Mouse (Mus musculus): ENCODE data around the gene Gdf11.

The Gdf11 gene

GRCm38 (mm10) chr10:128839434-128839833 is 52.1 kb downstream of the Gdf11 start:
- ChIA-PET CTCF (interaction anchor here in 1 of 4 experiments (0.7 to 1.2 kb wide), 2 partner anchors 65 to 74 kb away, joined by 3 read pairs; no protein-coding TSS in a partner anchor), POLR2A (interaction anchor here in 3 of 4 experiments (0.7 to 1.3 kb wide), 5 partner anchors 9 to 89 kb away, joined by 3 read pairs; partner anchors contain the start of gene Ormdl2 (in 2 of the 3))

- ChIA-PET POLR2A (interaction anchor here in 2 of 4 experiments (0.7 to 1.6 kb wide), 5 partner anchors 9 to 45 kb away, joined by 3 to 5 read pairs (median 5); partner anchors contain the start of gene Ormdl2 (in 1 of the 2)), CTCF (no interaction called here)
Measured at GRCm38 (mm10) chr10:128837400-128837799, 54.1 kb downstream of the Gdf11 start.
